Mouse (Mus musculus): ENCODE data around the gene Tprn. TPM values are rescaled to one million over a fixed set of nuclear protein-coding genes. Genes with fewer than 3 reads are reported as not detected.

Tprn gene
- total RNA-seq, 2 experiments from 2014 or later, result 7.4 to 7.7 TPM

DNA sequence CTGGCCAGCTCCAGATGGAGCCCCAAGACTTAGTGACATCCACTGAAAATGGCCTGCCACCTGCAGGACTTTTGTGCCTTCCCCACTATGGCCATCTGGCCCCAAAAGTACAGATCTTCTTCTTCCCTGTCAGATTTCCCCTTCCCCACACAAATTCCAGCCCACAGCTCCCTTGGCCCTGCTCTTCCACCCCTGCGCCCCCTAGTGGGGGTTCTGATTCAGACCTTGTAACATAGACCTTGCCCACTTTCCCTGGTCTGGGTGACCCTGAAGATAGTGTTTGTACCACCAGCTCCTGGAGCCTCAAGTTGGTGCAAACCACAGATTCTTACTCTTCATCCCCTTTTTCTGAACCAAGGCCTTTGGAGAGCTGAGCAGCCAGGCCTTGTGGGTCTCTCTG is 30.4 kb downstream of the Tprn start:
- peak; percentile 73 to 93 for DNase-seq

DNA sequence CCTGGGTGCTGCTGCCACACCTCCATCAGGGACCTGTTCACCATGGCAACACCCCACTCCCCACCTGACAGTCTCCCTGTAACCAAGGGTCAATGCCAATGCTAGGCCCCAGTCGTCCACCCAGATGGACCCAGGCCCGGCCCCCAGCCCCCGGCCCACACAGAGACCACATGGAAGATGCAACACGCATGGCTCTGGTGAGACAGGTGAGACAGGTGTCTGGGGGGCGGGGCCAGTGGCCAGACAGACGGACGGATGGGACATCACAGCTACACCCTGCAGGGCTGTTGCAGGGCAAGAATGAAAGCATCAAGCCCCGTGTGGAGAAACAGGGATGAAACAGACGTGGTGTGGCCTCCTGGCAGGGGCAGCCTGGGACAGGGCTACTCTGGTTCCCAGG is 31.3 kb downstream of the Tprn start:
- no peak for DNase-seq

DNA sequence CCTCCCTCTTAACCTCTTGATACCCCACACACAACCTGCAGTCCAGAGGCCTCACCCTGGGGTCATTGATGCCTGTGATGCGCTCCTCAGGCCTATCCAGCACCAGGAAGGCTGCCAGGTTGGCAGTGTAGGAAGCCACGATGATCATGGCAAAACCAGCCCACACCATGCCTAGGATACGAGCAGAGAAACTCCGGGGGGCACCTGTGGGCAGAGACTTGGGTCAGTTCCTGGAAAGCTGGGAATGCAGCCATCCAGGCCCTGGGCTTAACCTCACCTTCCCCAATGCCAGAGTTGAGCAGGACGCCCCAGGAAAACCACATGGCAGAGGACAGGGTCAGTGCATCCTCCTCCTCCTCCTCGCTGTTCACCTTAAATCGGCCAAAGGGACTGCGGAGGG is 34.7 kb downstream of the Tprn start:
- DNase-seq, result no peak

DNA sequence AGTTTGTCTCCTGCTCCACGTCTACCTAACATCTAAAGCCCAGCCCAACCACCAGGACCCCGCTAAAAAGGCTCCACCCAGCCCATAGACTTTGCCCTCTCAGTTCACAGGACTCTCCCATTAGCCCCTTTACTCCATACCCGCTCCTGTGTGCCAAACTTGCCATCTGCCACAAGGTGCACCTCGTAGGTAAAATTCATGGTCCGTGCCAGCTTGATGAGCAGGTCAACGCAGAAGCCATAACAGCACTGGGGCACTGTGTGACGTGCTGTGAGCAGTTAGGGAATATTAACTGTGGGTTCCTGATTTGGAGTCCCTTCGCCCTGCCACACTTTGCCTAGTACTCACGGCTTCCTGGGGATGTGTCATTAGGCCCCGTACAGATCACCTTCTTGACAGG is 35.6 kb downstream of the Tprn start:
- no peak for DNase-seq

DNA sequence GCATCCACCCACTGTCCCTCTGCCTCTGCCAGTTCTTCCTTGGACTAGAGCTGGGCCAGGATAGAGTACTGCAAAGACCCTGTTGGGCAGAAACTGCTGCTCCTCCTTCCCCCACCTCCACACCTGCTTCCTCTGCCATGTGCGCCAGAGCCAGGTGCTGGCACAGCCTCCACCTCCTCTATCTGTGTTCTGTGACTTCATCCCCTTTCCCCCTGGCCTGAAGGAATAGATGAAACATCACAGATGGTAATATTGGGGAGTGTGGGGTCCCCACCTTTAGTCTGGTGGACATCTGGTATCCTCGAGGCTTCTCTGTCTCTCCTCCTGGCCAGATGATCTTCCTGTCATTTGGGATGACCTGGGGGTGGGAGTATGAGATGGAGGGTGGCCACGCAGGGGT is 41.0 kb downstream of the Tprn start:
- no peak for DNase-seq

DNA sequence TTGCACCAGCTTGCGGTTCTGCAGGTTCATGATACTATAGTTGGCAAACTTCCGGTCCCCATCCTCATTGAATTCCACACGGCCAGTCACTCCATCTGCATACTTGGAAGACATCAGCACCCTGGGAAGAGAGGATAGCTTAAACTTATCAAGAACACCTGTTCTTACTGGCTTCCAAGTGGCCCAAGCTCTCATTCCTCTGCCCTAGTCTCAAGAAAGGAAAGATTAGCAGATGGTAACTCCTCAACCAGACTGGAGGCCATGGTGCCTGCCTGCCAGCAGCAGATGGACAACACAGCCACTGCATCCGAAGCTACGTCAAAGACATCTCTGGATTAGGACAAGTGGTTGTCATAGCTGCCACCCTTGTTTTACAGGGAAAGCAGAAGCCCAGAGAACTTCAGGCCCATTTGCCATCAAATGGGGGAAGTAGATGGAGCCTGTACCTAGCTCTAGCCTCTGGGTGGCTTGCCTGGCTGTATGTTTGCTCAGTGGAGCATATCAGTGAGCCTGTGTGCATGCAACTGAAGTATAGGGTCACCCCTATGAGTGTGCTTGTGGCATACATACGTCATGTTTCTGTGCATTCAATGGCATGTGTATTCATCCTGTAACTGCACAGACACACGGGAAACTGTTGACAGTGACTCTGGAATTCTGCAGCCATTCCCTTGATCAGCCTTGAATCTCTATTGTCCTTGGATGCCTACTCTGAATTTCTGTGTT is 41.7 kb downstream of the Tprn start:
- DNase-seq, result no peak

DNA sequence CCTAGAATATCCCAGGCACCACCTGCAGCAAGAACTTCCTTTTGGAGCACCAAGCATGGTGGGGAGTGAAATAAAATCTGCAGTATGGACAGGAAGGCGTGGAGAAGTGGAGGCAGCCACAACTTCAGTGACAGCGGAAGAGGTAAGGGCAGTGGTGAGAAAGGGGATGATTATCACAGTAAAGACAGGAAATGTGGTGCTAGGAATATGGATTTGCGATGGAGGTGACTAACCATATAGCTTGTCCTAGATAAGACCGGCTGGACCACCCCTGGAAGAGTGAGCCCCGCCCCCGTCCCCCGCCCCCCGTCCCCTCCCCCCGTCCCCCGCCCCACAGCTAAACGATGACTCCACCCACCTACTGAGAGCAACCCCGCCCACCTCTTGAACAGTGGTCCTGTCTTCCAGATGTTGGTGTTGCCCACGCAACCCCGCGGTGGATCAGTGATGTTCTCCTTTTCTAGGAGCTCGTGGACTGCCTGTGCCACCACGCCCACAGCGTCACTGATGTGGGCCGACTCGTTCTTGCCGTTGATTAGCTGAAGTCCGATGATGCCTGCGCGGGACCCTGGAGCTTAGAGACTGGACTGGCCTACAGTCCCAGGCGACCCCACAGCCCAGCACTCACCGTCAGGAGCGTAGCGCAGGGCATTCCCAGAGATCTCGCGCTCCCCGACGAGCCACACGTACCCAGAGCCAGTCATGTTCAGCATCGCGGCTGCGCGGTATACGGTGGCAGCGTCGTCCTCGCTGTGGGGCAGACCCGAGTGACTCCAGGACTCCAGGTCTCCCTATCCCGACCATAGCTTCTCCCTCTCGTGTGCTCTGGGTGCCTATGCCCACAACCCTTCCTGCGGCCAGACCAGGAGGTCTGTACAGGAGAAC is 42.5 kb downstream of the Tprn start:
- peak in 1 of 2 experiments; percentile 5 for DNase-seq

DNA sequence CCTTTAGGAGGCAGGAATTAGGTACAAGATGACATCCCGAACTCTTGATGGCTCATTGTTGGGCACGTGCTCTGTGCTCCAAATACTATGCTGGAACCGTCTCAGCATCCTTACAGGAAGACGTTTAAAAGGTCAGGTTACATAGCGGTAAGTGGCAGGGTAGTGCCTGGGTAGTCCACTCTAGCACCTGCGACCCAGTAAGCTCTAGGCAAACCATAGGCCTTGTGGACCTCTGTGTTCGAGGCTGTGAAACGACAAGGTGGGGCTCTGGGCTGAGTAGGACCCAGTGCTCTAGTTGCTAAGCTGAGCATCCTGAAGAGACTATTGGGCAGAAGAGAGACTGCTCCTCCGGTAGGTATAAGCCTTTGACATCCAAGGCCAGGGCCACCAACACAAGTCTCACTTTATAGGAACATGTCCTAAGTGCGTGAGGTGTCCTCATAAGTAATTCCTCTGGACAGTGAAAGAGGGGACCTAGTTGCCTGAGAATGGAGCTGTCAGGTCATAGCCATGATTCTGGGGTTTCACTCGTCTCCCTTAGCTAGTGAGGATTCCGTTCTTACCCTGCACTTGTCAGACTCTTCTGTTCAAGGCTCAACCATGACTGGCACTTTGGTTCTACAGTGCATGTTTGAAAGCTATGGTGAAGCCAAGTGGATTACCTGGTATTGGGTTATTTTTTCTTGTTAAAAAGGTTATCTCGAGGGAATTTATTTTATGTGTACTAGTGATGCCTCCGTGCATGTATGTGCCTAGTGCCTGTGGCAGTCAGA is 43.4 kb downstream of the Tprn start:
- no peak for DNase-seq

DNA sequence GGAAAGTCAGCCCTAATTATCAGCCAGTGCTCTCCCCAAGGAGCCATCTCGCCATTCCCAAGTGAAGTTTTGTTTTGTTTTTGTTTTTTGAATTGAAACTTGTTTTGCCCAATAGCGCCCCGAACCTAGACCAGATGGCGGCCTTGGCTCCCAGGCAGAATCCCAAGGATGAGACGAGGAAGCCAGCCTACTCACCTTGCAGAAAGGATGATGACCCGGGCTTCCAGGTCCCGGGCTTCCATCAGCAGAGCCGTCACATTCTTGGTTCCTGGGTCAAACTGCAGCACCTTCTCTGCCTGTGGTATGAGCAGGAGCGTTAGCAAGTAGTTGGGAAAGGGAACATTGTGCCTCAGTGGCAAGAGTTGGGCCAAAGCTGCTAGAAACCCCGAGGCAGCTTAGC is 47.8 kb downstream of the Tprn start:
- DNase-seq, result no peak

DNA sequence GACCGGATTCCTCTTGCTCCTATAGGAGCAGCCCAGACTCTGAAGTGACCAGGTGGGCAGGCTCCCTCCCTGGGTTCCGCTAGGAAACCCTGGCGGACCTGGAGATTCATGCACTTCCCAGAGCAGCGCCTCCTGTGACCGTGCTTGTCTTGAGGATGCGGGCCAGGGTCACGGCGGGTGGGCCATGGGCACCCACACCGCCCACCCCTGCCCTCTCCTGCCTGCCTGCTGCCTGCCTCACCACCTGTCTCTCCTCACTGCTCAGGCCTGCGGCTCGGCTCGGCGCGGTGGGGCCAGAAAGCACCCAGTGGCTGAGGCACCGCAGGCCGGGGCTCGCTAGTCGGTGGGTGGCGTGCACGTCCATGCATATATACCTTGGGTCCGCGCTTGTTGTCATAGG is 48.6 kb downstream of the Tprn start:
- no peak for DNase-seq

DNA sequence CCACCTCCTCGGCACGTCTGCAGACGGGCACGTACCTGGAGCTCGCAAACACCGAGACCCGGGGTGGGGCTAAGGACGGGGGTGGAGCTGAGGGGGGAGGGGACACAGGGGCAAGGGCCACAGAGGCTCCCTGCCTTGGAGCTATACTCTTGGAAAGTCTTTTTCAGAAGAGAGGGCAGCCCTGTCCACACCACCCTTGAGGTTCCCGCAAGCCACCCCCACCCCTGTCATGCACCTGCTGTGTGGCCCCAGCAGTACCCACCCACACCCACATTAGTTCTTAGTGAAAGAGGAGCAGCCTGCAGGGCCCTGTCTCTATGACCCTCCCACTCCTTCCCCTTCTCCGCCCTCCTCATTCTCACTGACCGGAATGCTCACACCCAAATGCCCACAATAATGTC is 49.1 kb downstream of the Tprn start:
- no peak for DNase-seq

DNA sequence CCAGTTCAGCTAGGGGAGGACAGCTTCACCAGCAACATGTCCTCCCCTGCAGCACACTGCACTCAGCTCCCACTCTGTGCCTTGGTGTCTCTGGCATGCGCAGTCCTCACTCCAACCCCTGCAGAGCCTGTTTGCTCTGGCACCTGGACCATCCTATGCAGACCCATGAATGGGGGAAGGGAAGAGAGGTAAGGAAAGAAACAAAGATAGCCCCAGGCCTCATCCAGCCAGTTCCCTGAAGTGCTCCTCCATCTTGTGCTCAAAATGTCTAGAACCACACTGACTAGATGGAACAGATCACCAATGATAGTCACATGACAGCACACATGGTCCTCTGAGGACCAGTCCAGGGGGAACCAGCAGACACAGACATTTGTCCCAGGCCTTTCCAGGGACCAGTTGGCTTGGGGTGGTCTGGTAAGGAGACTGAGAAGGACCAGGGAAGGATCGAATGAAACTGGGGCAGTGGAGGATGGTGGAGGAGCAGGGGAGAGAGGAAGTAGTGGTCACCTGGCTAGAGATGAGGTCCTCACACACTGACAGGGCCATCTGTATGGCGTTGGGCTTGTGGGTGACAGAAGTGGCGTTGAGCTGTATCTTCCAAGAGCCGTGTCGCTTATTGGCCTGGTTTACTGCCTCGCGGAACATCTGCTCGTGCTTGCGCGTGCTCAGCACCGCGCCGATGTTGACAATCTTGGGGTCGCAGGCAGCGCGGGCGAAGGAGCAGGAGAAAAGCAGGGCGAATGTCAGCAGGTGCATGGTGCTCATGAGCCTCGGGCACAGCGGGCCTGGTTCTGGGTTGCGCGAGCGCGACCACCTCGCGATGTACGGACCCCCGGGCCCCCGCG is 55.9 kb downstream of the Tprn start:
- no peak for DNase-seq

DNA sequence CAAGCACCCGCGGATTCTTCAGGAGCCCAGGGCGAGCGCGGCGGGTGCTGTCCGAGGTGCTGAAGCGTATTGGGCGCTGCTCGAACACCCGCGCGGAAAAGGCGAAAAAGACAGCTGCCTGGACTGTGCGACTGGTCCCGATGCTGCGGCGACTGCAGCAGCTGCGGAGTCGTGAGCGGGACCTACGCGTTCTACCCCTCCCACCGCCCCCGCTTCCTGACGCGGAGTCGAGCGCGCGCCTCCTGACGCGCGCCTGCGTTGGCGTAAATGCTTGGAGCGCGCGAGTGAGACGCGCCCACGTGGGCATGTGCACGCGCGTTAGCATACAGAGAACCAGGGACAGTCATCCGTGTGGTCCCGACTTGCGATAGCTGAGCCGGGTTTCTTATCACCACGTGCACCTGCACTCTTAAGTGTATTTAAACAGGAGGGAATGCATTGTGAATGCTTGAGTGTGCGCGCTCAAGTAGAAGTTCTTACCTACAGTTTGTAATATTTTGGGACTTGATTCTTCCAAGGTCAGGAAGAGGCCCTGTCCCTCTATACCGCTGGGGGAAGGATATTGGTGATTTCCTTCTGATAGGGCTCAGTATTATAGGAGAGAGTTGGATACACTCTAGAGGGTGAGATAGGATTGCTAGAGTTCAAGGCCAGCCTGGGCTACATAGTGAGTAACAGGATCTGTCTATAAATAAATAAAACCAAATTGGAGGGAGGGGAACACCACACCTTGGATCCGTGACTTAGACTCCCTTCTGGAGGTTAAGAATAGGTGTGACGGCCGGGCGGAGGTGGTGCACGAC is 56.8 kb downstream of the Tprn start, which contains the start of gene Grin1:
Gene Grin1, minus strand, starts transcription at position 217 of the 803 bp plus-strand sequence.
- peak; percentile 33 to 60 for DNase-seq

Other genes starting within 250 kb of the Tprn start
- gene Nsmf, start 208.3 kb upstream of the Tprn start, total RNA-seq (2021), result 10 to 100 TPM; 11.2 to 13.6 TPM
- not detected for gene Entpd8, start 182.3 kb upstream of the Tprn start, total RNA-seq (2021)
- gene Noxa1, start 167.5 kb upstream of the Tprn start, total RNA-seq (2021), result not detected
- 1 to 10 TPM; 6.9 to 8.3 TPM for gene Nrarp, start 81.9 kb upstream of the Tprn start, total RNA-seq (2021)
- 1 to 10 TPM; 4.0 to 4.6 TPM for gene Tor4a, start 65.7 kb upstream of the Tprn start, total RNA-seq (2021)
- gene Nelfb, start 51.1 kb upstream of the Tprn start, total RNA-seq (2021), result 10 to 100 TPM; 40.8 to 45.8 TPM
- gene Stpg3, start 48.0 kb upstream of the Tprn start, total RNA-seq (2021), result not detected
- not detected for gene Fam166a, start 43.9 kb upstream of the Tprn start, total RNA-seq (2021)
- 100 to 1,000 TPM; 289 to 308 TPM for gene Tubb4b, start 37.9 kb upstream of the Tprn start, total RNA-seq (2021)
- gene Slc34a3, start 28.3 kb upstream of the Tprn start, total RNA-seq (2021), result not detected
- gene Rnf224, start 25.8 kb upstream of the Tprn start, total RNA-seq (2021), result not detected
- gene Rnf208, start 20.4 kb upstream of the Tprn start, total RNA-seq (2021), result 1 to 10 TPM; 1.5 to 1.7 TPM
- not detected for gene Cysrt1, start 20.2 kb upstream of the Tprn start, total RNA-seq (2021)
- gene AL732309.1, start 15.8 kb upstream of the Tprn start, total RNA-seq (2021), result 1 to 10 TPM; 1.9 to 2.4 TPM
- 10 to 100 TPM; 14.8 to 15.2 TPM for gene Tmem203, start 7.2 kb upstream of the Tprn start, total RNA-seq (2021)
- 10 to 100 TPM; 38.2 to 42.6 TPM for gene Ssna1, start 9.8 kb downstream of the Tprn start, total RNA-seq (2021)
- gene Anapc2, start 9.9 kb downstream of the Tprn start, total RNA-seq (2021), result 10 to 100 TPM; 35.3 to 38.8 TPM
- gene Tmem210, start 25.5 kb downstream of the Tprn start, total RNA-seq (2021), result not detected
- under 1 TPM in 1 of 2 experiments, not detected in 1; 0.23 TPM for gene Lrrc26, start 27.3 kb downstream of the Tprn start, total RNA-seq (2021)
- not detected for gene Grin1, start 56.6 kb downstream of the Tprn start, total RNA-seq (2021)
- gene Man1b1, start 69.7 kb downstream of the Tprn start, total RNA-seq (2021), result 10 to 100 TPM; 20.8 to 23.6 TPM
- 1 to 10 TPM; 5.9 to 7.0 TPM for gene Dpp7, start 93.7 kb downstream of the Tprn start, total RNA-seq (2021)
- gene Uap1l1, start 103.1 kb downstream of the Tprn start, total RNA-seq (2021), result 10 to 100 TPM; 10.3 to 11.8 TPM
- not detected for gene Sapcd2, start 109.7 kb downstream of the Tprn start, total RNA-seq (2021)
- gene Entpd2, start 133.3 kb downstream of the Tprn start, total RNA-seq (2021), result 10 to 100 TPM; 13.7 to 14.5 TPM
- gene Npdc1, start 136.7 kb downstream of the Tprn start, total RNA-seq (2021), result 10 to 100 TPM; 25.7 to 27.9 TPM
- gene Fut7, start 160.6 kb downstream of the Tprn start, total RNA-seq (2021), result 1 to 10 TPM in 1 of 2 experiments, not detected in 1; 1.1 TPM
- gene Abca2, start 166.1 kb downstream of the Tprn start, total RNA-seq (2021), result 10 to 100 TPM; 41.4 to 43.2 TPM
- gene Clic3, start 194.2 kb downstream of the Tprn start, total RNA-seq (2021), result 1 to 10 TPM in 1 of 2 experiments, under 1 TPM in 1; 0.82 to 1.7 TPM
- 10 to 100 TPM; 22.6 to 28.7 TPM for gene Paxx, start 198.5 kb downstream of the Tprn start, total RNA-seq (2021)
- gene Ptgds, start 207.4 kb downstream of the Tprn start, total RNA-seq (2021), result 100 to 1,000 TPM; 450 to 656 TPM
- not detected for gene Lcn12, start 231.3 kb downstream of the Tprn start, total RNA-seq (2021)
- 10 to 100 TPM; 82.0 to 93.6 TPM for gene Fbxw5, start 238.1 kb downstream of the Tprn start, total RNA-seq (2021)
- 1 to 10 TPM; 1.1 to 2.3 TPM for gene C8g, start 239.1 kb downstream of the Tprn start, total RNA-seq (2021)

Data from heart, adult 18-20 months (tissue).